Mouse (Mus musculus): Measurements from ENCODE around the gene Gpm6b. TPM values are rescaled to one million over a fixed set of nuclear protein-coding genes. Genes with fewer than 3 reads are reported as not detected.

The Gpm6b gene
- total RNA-seq, 1 experiment from 2014 or later = 1.1 TPM

- ATAC-seq (replicated peaks in 1 of 2; ENCODE audit: insufficient read depth in 1 of 2, low FRiP score in 2 of 2, low TSS enrichment in 1 of 2, low read depth in 1 of 2, poor library complexity in 2 of 2, severe bottlenecking in 2 of 2) = no peak
These were observed 146.2 kb downstream of the Gpm6b start for GRCm38 (mm10) chrX:166384935-166385334.

- ATAC-seq (replicated peaks in 1 of 2; ENCODE audit: insufficient read depth in 1 of 2, low FRiP score in 2 of 2, low TSS enrichment in 1 of 2, low read depth in 1 of 2, poor library complexity in 2 of 2, severe bottlenecking in 2 of 2) = no peak
These were observed 147.9 kb downstream of the Gpm6b start for GRCm38 (mm10) chrX:166386656-166387055.

GRCm38 (mm10) chrX:166393753-166394152 is 155.0 kb downstream of the Gpm6b start:
- ATAC-seq (replicated peaks in 1 of 2; ENCODE audit: insufficient read depth in 1 of 2, low FRiP score in 2 of 2, low TSS enrichment in 1 of 2, low read depth in 1 of 2, poor library complexity in 2 of 2, severe bottlenecking in 2 of 2) = no peak

GRCm38 (mm10) chrX:166407865-166408264 is 169.2 kb downstream of the Gpm6b start:
- ATAC-seq (replicated peaks in 1 of 2; ENCODE audit: insufficient read depth in 1 of 2, low FRiP score in 2 of 2, low TSS enrichment in 1 of 2, low read depth in 1 of 2, poor library complexity in 2 of 2, severe bottlenecking in 2 of 2) = no peak

- peak; percentile 59 to 74 for ATAC-seq (replicated peaks in 1 of 2; ENCODE audit: insufficient read depth in 1 of 2, low FRiP score in 2 of 2, low TSS enrichment in 1 of 2, low read depth in 1 of 2, poor library complexity in 2 of 2, severe bottlenecking in 2 of 2)
These were observed 177.5 kb downstream of the Gpm6b start for GRCm38 (mm10) chrX:166416196-166416595.

GRCm38 (mm10) chrX:166434812-166435211 is 196.1 kb downstream of the Gpm6b start:
- no peak for ATAC-seq (replicated peaks in 1 of 2; ENCODE audit: insufficient read depth in 1 of 2, low FRiP score in 2 of 2, low TSS enrichment in 1 of 2, low read depth in 1 of 2, poor library complexity in 2 of 2, severe bottlenecking in 2 of 2)

Other genes starting within 250 kb of the Gpm6b start
- 16.7 and 20.6 TPM in 2 replicates for gene Gemin8, start 68.5 kb upstream of the Gpm6b start, total RNA-seq (2017)
- gene Trappc2, start 201.7 kb downstream of the Gpm6b start, total RNA-seq (2017) = 10.4 and 14.6 TPM in 2 replicates
- 18.2 and 18.9 TPM in 2 replicates for gene Ofd1, start 201.8 kb downstream of the Gpm6b start, total RNA-seq (2017)
- gene Rab9, start 241.0 kb downstream of the Gpm6b start, total RNA-seq (2017) = 47.3 and 84.6 TPM in 2 replicates

Data from hematopoietic stem cell, adult 5-6 weeks (primary cell).